Mouse (Mus musculus): ENCODE results near the gene 1520401A03Rik. TPM values are rescaled to one million over a fixed set of nuclear protein-coding genes. Genes with fewer than 3 reads are reported as not detected.

1520401A03Rik gene
- total and polyA plus RNA-seq, 3 experiments, result 0.08 TPM; not detected in 2

DNA sequence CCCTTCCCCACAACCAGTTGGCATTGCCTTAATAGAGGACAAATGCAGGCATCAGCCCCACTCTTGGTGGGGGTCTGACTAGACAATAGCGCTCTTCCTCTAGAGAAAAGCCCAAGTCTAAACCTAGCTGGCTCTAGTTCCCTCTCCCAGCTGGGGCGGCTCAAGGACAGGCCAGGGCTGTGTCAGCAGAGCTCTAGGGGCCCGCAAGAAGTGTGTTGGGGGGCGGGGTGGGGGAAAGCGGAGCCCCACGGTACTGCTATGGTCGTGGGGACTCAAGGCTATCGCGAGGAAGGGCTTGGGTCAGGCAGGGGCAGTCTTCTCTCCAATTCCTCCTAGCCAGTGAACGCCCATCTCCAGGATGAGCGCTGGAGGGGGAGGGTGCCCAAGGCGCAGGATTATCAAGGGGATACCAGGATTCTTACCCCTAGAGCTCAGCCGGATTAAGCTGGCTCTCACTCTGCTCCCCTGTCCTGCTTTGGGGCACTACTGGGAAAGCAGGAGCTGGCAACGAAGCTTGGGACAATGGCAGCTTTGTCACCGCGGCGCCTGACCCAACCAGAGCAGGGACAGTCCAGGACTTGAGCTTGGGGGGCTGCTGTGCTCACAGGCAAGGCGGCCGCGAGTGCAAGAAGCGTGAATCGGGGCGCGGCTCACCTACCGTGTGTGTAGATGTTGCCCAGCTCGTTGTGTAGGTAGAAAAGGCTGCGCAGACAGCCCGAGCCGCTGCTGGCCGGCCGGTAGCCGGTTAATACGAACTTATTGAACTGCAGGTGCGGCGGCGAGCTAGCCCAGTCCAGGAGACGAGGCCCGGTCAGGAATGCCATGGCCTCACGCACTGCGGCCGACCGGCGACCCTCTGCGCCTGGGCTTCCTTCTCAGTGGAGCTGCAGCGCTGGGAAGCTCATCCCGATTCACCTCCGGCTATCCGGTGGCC lies 16.9 kb upstream of the 1520401A03Rik start:
- Histone ChIP-seq H3K79me2 (replicated peaks; ENCODE audit: control insufficient read depth, extremely low read depth, insufficient read depth, poor library complexity, severe bottlenecking) (no peaks in the 10 kb centered on the region), H3K36me3 (replicated peaks in 1 of 2; ENCODE audit: control insufficient read depth in 1 of 2, insufficient read depth in 1 of 2, low read length in 1 of 2) (peaks cover 14 to 33% of the 10 kb centered on the region in 2 experiments), H3K4me3 (replicated peaks in 1 of 3; ENCODE audit: low read depth in 2 of 3, low read length in 2 of 3, poor library complexity in 1 of 3) (peak overlapping the region in 2 of 3 experiments; percentile 33 to 58), H3K4me2 (ENCODE audit: insufficient read depth, low read depth, poor library complexity, severe bottlenecking) (peak overlapping the region; percentile 93), H3K9me3 (replicated peaks; ENCODE audit: low read length) (no peaks in the 10 kb centered on the region), H3K9ac (ENCODE audit: insufficient read depth, low read depth) (peak overlapping the region; percentile 48), H3K4me1 (ENCODE audit: control insufficient read depth in 1 of 2, insufficient read depth in 2 of 2) (peaks cover 7 to 16% of the 10 kb centered on the region in 2 experiments; a peak in 3 of 4 replicates), H3K27me3 (replicated peaks) (peaks cover 54% of the 10 kb centered on the region), H3K27ac (ENCODE audit: insufficient read depth, low read depth) (no peak overlapping the region)
- in situ Hi-C loops (cut with MboI; ENCODE audit: low pct_ligation_motif_present, low pct_unique_long_range_greater_than_20kb, low sequenced_read_pairs) (no loop called here), dilution Hi-C loops (cut with MboI; ENCODE audit: extremely low pct_ligation_motif_present, extremely low pct_unique_long_range_greater_than_20kb, low sequenced_read_pairs) (no loop called here)
- DNase-seq (ENCODE audit: extremely low read depth), result no peak
- TF ChIP-seq ZMIZ1 (IDR thresholded peaks at IDR 0.05; ENCODE audit: low read depth, low read length) (no peak), GABPA (IDR thresholded peaks at IDR 0.05; ENCODE audit: insufficient replicate concordance, low read depth, low read length) (no peak), NELFE (IDR thresholded peaks at IDR 0.05; ENCODE audit: low read depth, low read length) (no peak), HCFC1 (IDR thresholded peaks at IDR 0.05; ENCODE audit: low read depth, low read length) (no peak), MYC (IDR thresholded peaks at IDR 0.05; ENCODE audit: low read depth, low read length) (no peak), MXI1 (IDR thresholded peaks at IDR 0.05; ENCODE audit: low read depth, low read length) (no peak), CHD2 (IDR thresholded peaks at IDR 0.05; ENCODE audit: low read length) (no peak), RAD21 (IDR thresholded peaks at IDR 0.05; ENCODE audit: low read depth, low read length) (no peak), TCF12 (IDR thresholded peaks at IDR 0.05; ENCODE audit: low read depth, low read length) (no peak), EP300 (IDR thresholded peaks at IDR 0.05; ENCODE audit: low read length) (no peak), ZKSCAN1 (IDR thresholded peaks at IDR 0.05; ENCODE audit: borderline replicate concordance, low read depth, low read length) (no peak)

DNA sequence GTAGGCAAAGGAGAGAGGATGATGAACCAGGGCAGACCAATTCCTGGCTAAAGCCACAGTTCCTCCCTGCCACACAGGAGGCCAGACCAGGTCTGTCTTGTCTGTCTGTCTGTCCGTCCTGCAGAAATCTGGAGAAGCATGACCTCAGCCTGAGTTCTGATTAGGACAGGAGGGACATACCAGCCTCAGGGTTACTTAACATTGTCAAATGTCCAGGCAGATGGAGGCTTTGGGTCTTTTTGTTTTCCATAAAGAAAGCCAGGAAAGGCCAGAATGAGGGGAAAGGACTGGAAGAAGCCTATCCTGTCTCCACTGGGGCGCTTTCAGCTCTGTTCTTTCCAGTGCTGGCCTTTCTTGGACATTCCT lies 16.2 kb upstream of the 1520401A03Rik start:
- no peak for TF ChIP-seq JUN (IDR thresholded peaks at IDR 0.05; ENCODE audit: insufficient read depth, low read depth, low read length)
- Histone ChIP-seq H3K27ac (ENCODE audit: insufficient read depth, low read depth) (no peak overlapping the region), H3K27me3 (replicated peaks) (peaks cover 51% of the 10 kb centered on the region), H3K9ac (ENCODE audit: insufficient read depth, low read depth) (no peak overlapping the region), H3K79me2 (replicated peaks; ENCODE audit: control insufficient read depth, extremely low read depth, insufficient read depth, poor library complexity, severe bottlenecking) (no peaks in the 10 kb centered on the region), H3K4me3 (replicated peaks in 1 of 3; ENCODE audit: low read depth in 2 of 3, low read length in 2 of 3, poor library complexity in 1 of 3) (no peak overlapping the region), H3K4me1 (ENCODE audit: control insufficient read depth in 1 of 2, insufficient read depth in 2 of 2) (peaks cover 7 to 16% of the 10 kb centered on the region in 2 experiments; a peak in 3 of 4 replicates), H3K36me3 (replicated peaks in 1 of 2; ENCODE audit: control insufficient read depth in 1 of 2, insufficient read depth in 1 of 2, low read length in 1 of 2) (peaks cover 20 to 40% of the 10 kb centered on the region in 2 experiments), H3K4me2 (ENCODE audit: insufficient read depth, low read depth, poor library complexity, severe bottlenecking) (no peak overlapping the region), H3K9me3 (replicated peaks; ENCODE audit: low read length) (no peaks in the 10 kb centered on the region)
- no peak for DNase-seq (ENCODE audit: extremely low read depth)
- dilution Hi-C loops (cut with MboI; ENCODE audit: extremely low pct_ligation_motif_present, extremely low pct_unique_long_range_greater_than_20kb, low sequenced_read_pairs) (no loop called here), in situ Hi-C loops (cut with MboI; ENCODE audit: low pct_ligation_motif_present, low pct_unique_long_range_greater_than_20kb, low sequenced_read_pairs) (no loop called here)

Data from CH12.LX (cell line).